Mouse (Mus musculus): Measurements from ENCODE around the gene Slc47a2. TPM values are rescaled to one million over a fixed set of nuclear protein-coding genes. Genes with fewer than 3 reads are reported as not detected.

Gene Slc47a2
- polyA plus RNA-seq, 1 experiment from 2014 or later: not detected

- WGBS: 86% methylated on average over 9 of the region's 9 CpGs
- no peak overlapping the region for H3K4me2 ChIP-seq (replicated peaks)
- no peaks in the 10 kb centered on the region for H3K27me3 ChIP-seq (ENCODE audit: control insufficient read depth, insufficient read depth, low read length)
- H3K9me3 ChIP-seq (ENCODE audit: control insufficient read depth, low read length): no peaks in the 10 kb centered on the region
- DNase-seq (ENCODE audit: low spot score): no peak
- no peaks in the 10 kb centered on the region for H3K4me1 ChIP-seq (replicated peaks; ENCODE audit: control insufficient read depth, insufficient read depth, low read length)
- no peak for ATAC-seq (ENCODE audit: low FRiP score)
- no peaks in the 10 kb centered on the region for H3K36me3 ChIP-seq (replicated peaks; ENCODE audit: control insufficient read depth, insufficient read depth)
- no peak overlapping the region for H3K4me3 ChIP-seq (replicated peaks; ENCODE audit: low read length)
- no peak overlapping the region for H3K9ac ChIP-seq
- H3K27ac ChIP-seq: no peak overlapping the region
These were observed 24.0 kb upstream of the Slc47a2 start for GRCm38 (mm10) chr11:61366517-61367273.

DNA sequence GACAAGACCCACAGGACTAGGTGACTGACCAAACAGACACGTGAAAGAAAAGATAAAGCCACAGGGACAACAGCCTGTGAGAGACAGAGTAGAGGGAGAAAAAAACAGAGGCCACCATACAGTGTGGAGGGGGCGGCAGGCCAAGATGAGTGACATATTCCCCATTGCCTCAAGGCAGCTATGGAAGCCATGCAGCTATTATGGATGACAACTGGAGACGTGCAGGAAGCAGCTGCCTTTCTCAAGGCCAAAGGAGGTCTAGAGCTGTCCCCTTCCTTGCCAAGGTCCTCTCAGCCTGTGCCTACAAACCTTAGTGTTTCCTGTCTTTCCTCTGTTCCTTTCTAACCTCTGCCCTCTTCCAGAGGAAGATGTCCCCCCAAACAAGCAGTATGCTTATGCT, 23.3 kb upstream of the Slc47a2 start:
- Histone ChIP-seq H3K36me3 (replicated peaks; ENCODE audit: control insufficient read depth, insufficient read depth) (no peaks in the 10 kb centered on the region), H3K4me1 (replicated peaks; ENCODE audit: control insufficient read depth, insufficient read depth, low read length) (no peaks in the 10 kb centered on the region), H3K27me3 (ENCODE audit: control insufficient read depth, insufficient read depth, low read length) (no peaks in the 10 kb centered on the region), H3K27ac (no peak overlapping the region), H3K9me3 (ENCODE audit: control insufficient read depth, low read length) (no peaks in the 10 kb centered on the region), H3K4me2 (replicated peaks) (no peak overlapping the region), H3K9ac (no peak overlapping the region), H3K4me3 (replicated peaks; ENCODE audit: low read length) (no peak overlapping the region)
- 78% methylated on average over 3 of the region's 3 CpGs for WGBS
- no peak for ATAC-seq (ENCODE audit: low FRiP score)
- no peak for DNase-seq (ENCODE audit: low spot score)

DNA sequence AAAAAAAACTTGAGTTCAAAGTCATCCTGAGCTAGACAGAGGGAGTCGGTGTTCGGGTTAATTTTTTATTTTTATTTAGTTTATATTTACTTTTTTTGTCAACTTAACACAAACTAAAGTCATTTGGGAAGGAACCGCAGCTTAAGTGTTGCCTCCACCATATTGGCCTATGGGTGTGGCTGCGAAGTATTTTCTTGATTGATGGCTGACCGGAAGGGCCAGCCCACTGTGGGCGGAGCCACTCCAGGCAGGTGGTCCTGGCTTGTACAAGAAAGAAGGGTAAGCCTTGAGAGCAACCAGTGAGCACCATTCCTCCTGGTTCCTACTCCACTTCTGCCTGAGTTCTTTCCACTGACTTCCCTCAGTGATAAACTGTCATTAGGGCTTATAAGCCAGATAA, 21.4 kb upstream of the Slc47a2 start:
- no peak overlapping the region for H3K4me3 ChIP-seq (replicated peaks; ENCODE audit: low read length)
- no peaks in the 10 kb centered on the region for H3K27me3 ChIP-seq (ENCODE audit: control insufficient read depth, insufficient read depth, low read length)
- no peaks in the 10 kb centered on the region for H3K9me3 ChIP-seq (ENCODE audit: control insufficient read depth, low read length)
- H3K4me2 ChIP-seq (replicated peaks): no peak overlapping the region
- H3K36me3 ChIP-seq (replicated peaks; ENCODE audit: control insufficient read depth, insufficient read depth): no peaks in the 10 kb centered on the region
- DNase-seq (ENCODE audit: low spot score): no peak
- 93% methylated on average over 6 of the region's 6 CpGs for WGBS
- H3K4me1 ChIP-seq (replicated peaks; ENCODE audit: control insufficient read depth, insufficient read depth, low read length): no peaks in the 10 kb centered on the region
- H3K9ac ChIP-seq: no peak overlapping the region
- ATAC-seq (ENCODE audit: low FRiP score): no peak
- no peak overlapping the region for H3K27ac ChIP-seq

DNA sequence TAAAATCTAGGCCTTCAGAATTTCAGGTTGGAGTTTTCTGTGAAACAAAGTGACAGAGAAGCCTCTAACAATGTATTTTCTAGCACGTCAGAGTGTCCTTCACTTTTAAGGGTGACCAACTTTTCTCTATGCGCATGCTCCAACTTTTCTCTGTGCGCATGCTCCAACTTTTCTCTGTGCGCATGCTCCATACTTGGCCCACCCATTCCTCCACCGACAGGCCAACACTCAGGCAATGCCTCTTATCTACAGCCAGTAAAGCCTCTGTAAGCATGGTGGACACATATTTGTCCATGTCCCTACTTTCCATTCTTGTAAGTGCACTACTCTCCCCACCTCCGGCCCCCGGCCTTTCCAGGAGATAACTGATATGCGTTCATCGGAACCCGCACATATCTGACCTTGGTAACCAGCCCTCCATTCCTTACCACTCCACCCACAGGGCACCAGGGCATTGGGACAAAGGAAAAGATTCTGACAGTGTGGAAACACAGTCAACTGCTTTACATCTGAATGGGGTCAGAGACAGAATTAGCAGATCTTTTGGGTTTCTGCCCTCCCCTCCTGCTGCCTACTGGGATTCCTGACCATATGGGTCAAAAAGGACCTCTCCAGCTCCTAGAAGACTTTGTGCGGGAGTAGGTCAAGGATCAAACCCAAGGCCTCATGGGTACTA, 19.0 kb upstream of the Slc47a2 start:
- Histone ChIP-seq H3K27ac (no peak overlapping the region), H3K4me3 (replicated peaks; ENCODE audit: low read length) (no peak overlapping the region), H3K4me2 (replicated peaks) (no peak overlapping the region), H3K9ac (no peak overlapping the region), H3K36me3 (replicated peaks; ENCODE audit: control insufficient read depth, insufficient read depth) (no peaks in the 10 kb centered on the region), H3K9me3 (ENCODE audit: control insufficient read depth, low read length) (no peaks in the 10 kb centered on the region), H3K4me1 (replicated peaks; ENCODE audit: control insufficient read depth, insufficient read depth, low read length) (no peaks in the 10 kb centered on the region), H3K27me3 (ENCODE audit: control insufficient read depth, insufficient read depth, low read length) (no peaks in the 10 kb centered on the region)
- WGBS: 79% methylated on average over 11 of the region's 11 CpGs
- no peak for ATAC-seq (ENCODE audit: low FRiP score)
- DNase-seq (ENCODE audit: low spot score): no peak

DNA sequence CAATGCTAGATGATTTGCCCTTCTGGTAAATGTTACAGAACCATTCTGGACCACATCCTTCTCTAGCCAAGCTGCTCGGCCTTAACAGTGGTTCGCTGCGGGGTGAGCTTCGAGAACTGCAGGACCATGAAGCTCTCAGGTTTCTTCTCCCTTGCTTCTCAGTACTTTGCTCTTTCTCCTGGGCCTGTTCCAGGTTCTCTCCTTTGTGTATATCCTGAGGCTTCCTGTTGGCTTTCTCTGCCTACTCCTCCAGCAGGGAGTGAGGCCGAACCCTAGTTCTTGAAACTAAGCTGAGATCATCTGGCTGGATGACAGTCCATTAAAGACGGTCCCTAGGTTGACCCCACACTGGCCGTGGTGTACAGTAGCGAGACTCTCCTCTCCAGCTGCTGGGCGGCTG, 13.9 kb upstream of the Slc47a2 start:
- H3K27me3 ChIP-seq (ENCODE audit: control insufficient read depth, insufficient read depth, low read length): no peaks in the 10 kb centered on the region
- H3K9ac ChIP-seq: no peak overlapping the region
- no peaks in the 10 kb centered on the region for H3K36me3 ChIP-seq (replicated peaks; ENCODE audit: control insufficient read depth, insufficient read depth)
- DNase-seq (ENCODE audit: low spot score): no peak
- no peak for ATAC-seq (ENCODE audit: low FRiP score)
- H3K4me1 ChIP-seq (replicated peaks; ENCODE audit: control insufficient read depth, insufficient read depth, low read length): no peaks in the 10 kb centered on the region
- H3K4me3 ChIP-seq (replicated peaks; ENCODE audit: low read length): no peak overlapping the region
- H3K9me3 ChIP-seq (ENCODE audit: control insufficient read depth, low read length): no peaks in the 10 kb centered on the region
- H3K27ac ChIP-seq: no peak overlapping the region
- WGBS: 89% methylated on average over 9 of the region's 9 CpGs
- no peak overlapping the region for H3K4me2 ChIP-seq (replicated peaks)

DNA sequence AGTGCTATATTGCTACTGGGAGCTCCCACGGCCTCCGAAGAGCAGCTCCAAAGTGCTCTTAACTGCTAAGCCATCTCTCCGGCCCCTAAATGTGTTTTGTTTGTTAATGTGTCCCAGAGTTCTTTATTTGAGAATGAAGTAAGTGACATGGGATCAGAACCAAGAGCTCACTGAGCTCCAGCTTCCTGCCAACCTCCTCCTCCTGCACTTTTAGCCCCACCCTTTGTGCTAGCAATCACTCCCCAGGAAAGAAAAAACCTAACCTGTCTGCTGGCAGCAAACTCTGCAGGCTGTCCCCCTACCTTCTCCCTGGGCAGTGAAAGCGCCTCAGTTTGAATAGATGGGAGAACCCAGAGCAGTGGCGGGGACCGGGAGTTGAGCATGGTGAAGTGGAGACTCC, 13.5 kb upstream of the Slc47a2 start:
- H3K4me2 ChIP-seq (replicated peaks): no peak overlapping the region
- no peaks in the 10 kb centered on the region for H3K36me3 ChIP-seq (replicated peaks; ENCODE audit: control insufficient read depth, insufficient read depth)
- no peak overlapping the region for H3K27ac ChIP-seq
- DNase-seq (ENCODE audit: low spot score) (no peak), ATAC-seq (ENCODE audit: low FRiP score) (no peak)
- no peak overlapping the region for H3K9ac ChIP-seq
- H3K9me3 ChIP-seq (ENCODE audit: control insufficient read depth, low read length): no peaks in the 10 kb centered on the region
- H3K27me3 ChIP-seq (ENCODE audit: control insufficient read depth, insufficient read depth, low read length): no peaks in the 10 kb centered on the region
- no peaks in the 10 kb centered on the region for H3K4me1 ChIP-seq (replicated peaks; ENCODE audit: control insufficient read depth, insufficient read depth, low read length)
- H3K4me3 ChIP-seq (replicated peaks; ENCODE audit: low read length): no peak overlapping the region
- WGBS: 75% methylated on average over 6 of the region's 6 CpGs

DNA sequence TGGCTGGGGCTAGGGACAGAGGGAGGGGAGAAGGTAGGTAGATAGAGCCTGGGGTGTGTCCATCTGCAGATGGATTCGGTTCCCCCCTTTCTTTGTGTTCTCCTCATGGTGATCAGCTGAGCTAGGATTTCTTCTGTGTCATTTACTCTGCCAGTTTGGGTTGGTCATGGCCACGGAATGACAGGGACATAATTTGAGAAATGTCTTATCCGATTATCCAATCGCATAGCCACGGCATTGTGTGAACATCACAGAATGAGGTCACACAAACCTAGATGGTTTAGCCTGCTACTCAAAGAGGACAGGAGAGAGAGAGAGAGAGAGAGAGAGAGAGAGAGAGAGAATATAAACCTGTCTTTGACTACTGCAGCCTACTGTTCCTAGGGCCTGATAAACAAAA, 12.7 kb upstream of the Slc47a2 start:
- no peak overlapping the region for H3K4me3 ChIP-seq (replicated peaks; ENCODE audit: low read length)
- H3K27ac ChIP-seq: no peak overlapping the region
- 75% methylated on average over 5 of the region's 5 CpGs for WGBS
- no peak overlapping the region for H3K4me2 ChIP-seq (replicated peaks)
- H3K9me3 ChIP-seq (ENCODE audit: control insufficient read depth, low read length): no peaks in the 10 kb centered on the region
- no peaks in the 10 kb centered on the region for H3K36me3 ChIP-seq (replicated peaks; ENCODE audit: control insufficient read depth, insufficient read depth)
- DNase-seq (ENCODE audit: low spot score) (no peak), ATAC-seq (ENCODE audit: low FRiP score) (no peak)
- no peaks in the 10 kb centered on the region for H3K4me1 ChIP-seq (replicated peaks; ENCODE audit: control insufficient read depth, insufficient read depth, low read length)
- H3K9ac ChIP-seq: no peak overlapping the region
- H3K27me3 ChIP-seq (ENCODE audit: control insufficient read depth, insufficient read depth, low read length): no peaks in the 10 kb centered on the region

GRCm38 (mm10) chr11:61354346-61354745, 11.7 kb upstream of the Slc47a2 start:
- WGBS: 85% methylated on average over 6 of the region's 6 CpGs
- H3K9me3 ChIP-seq (ENCODE audit: control insufficient read depth, low read length): no peaks in the 10 kb centered on the region
- ATAC-seq (ENCODE audit: low FRiP score) (no peak), DNase-seq (ENCODE audit: low spot score) (no peak)
- H3K36me3 ChIP-seq (replicated peaks; ENCODE audit: control insufficient read depth, insufficient read depth): no peaks in the 10 kb centered on the region
- H3K27ac ChIP-seq: no peak overlapping the region
- H3K4me2 ChIP-seq (replicated peaks): no peak overlapping the region
- H3K27me3 ChIP-seq (ENCODE audit: control insufficient read depth, insufficient read depth, low read length): no peaks in the 10 kb centered on the region
- no peaks in the 10 kb centered on the region for H3K4me1 ChIP-seq (replicated peaks; ENCODE audit: control insufficient read depth, insufficient read depth, low read length)
- H3K4me3 ChIP-seq (replicated peaks; ENCODE audit: low read length): no peak overlapping the region
- H3K9ac ChIP-seq: no peak overlapping the region

DNA sequence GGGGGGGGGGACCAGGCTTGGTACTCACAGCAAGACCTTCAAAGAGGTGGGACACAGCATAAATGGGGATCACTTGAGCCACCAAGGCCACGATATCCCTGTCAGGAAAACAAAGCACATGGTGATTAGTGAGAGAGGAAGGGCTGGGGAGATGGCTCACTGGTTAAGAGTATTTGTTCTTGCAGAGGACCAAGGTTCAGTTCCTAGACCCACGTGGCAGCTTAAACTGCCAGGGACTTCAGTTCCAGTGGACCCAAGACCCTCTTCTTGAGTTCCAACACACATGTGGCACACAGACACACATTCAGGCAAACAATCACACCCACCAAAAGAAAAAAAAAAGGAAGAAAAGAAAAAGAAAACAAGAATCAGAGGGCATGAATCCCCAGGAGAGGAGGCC, 10.4 kb upstream of the Slc47a2 start:
- 77% methylated on average over 2 of the region's 2 CpGs for WGBS
- no peaks in the 10 kb centered on the region for H3K4me1 ChIP-seq (replicated peaks; ENCODE audit: control insufficient read depth, insufficient read depth, low read length)

More for the DNA sequence above, 10.4 kb upstream of the Slc47a2 start:
- H3K27ac ChIP-seq: no peak overlapping the region
- no peak overlapping the region for H3K4me3 ChIP-seq (replicated peaks; ENCODE audit: low read length)
- H3K36me3 ChIP-seq (replicated peaks; ENCODE audit: control insufficient read depth, insufficient read depth): no peaks in the 10 kb centered on the region
- H3K27me3 ChIP-seq (ENCODE audit: control insufficient read depth, insufficient read depth, low read length): no peaks in the 10 kb centered on the region
- DNase-seq (ENCODE audit: low spot score): no peak
- no peak for ATAC-seq (ENCODE audit: low FRiP score)
- no peak overlapping the region for H3K9ac ChIP-seq
- no peak overlapping the region for H3K4me2 ChIP-seq (replicated peaks)
- H3K9me3 ChIP-seq (ENCODE audit: control insufficient read depth, low read length): no peaks in the 10 kb centered on the region
